Mouse (Mus musculus) liver, embryonic 14.5 days (tissue): Measurements from ENCODE around the gene Tk2. TPM values are rescaled to one million over a fixed set of nuclear protein-coding genes. Genes with fewer than 3 reads are reported as not detected.

Source experiments
- ATAC-seq: fragments of 200-750 bp; cut with Nextera tagmentation; 2 replicates; pipeline ENCODE4 v1.8.0; 2017; ENCODE audit warnings: moderate number of reproducible peaks, mild to moderate bottlenecking, moderate library complexity; ENCODE audit not compliant: insufficient read depth
- DNase-seq, 3 experiments: peaks; one replicate each; pipeline ENCODE4 v3.0.0-alpha.2; 2012 to 2013; ENCODE audit warnings: low read depth in 3 of 3, low spot score in 3 of 3
- H3K27ac ChIP-seq: fragments of 300-500 bp; sonication (generic); 2 replicates; pipeline ENCODE4 v1.5.1; 2014; ENCODE audit warnings: moderate library complexity, mild to moderate bottlenecking, control low read depth, inconsistent platforms
- H3K27me3 ChIP-seq: fragments of 300-500 bp; sonication (generic); 2 replicates; pipeline ENCODE4 v1.6.1; 2014; ENCODE audit warnings: mild to moderate bottlenecking, low read length, moderate library complexity; ENCODE audit not compliant: control insufficient read depth, insufficient read depth
- H3K36me3 ChIP-seq: fragments of 300-500 bp; sonication (generic); replicated peaks from 2 replicates; pipeline ENCODE4 v1.6.1; 2014; ENCODE audit warnings: low read depth; ENCODE audit not compliant: control insufficient read depth, insufficient read depth
- H3K4me1 ChIP-seq, 2 experiments: fragments of 200-500 bp in 1 of 2; fragments of 300-500 bp in 1 of 2; sonication (generic) in 1 of 2; replicated peaks; 2 replicates each; pipeline ENCODE4 v1.6.1; 2012 to 2014; ENCODE audit warnings: antibody characterized with exemption in 1 of 2, inconsistent platforms in 1 of 2, low read length in 1 of 2; ENCODE audit not compliant: control insufficient read depth in 2 of 2, insufficient read depth in 2 of 2
- H3K4me2 ChIP-seq: fragments of 300-500 bp; sonication (generic); 2 replicates; pipeline ENCODE4 v1.6.1; 2014; ENCODE audit warnings: low read depth, mild to moderate bottlenecking, control low read depth, moderate library complexity
- H3K4me3 ChIP-seq, 2 experiments: fragments of 200-500 bp in 1 of 2; fragments of 300-500 bp in 1 of 2; sonication (generic) in 1 of 2; 2 replicates each; pipeline ENCODE4 v1.5.1; 2012 to 2014; ENCODE audit warnings: low read depth in 2 of 2, low read length in 2 of 2, mild to moderate bottlenecking in 2 of 2, control low read depth in 1 of 2, inconsistent platforms in 1 of 2, moderate library complexity in 1 of 2; ENCODE audit not compliant: insufficient read depth in 1 of 2
- H3K9ac ChIP-seq: fragments of 300-500 bp; sonication (generic); replicated peaks from 2 replicates; pipeline ENCODE4 v1.6.1; 2014; ENCODE audit warnings: mild to moderate bottlenecking, control low read depth, moderate library complexity
- H3K9me3 ChIP-seq: fragments of 300-500 bp; sonication (generic); 2 replicates; pipeline ENCODE4 v1.6.1; 2016; ENCODE audit warnings: low read length, mixed read lengths; ENCODE audit not compliant: control insufficient read depth
- CTCF ChIP-seq: IDR thresholded peaks from 2 replicates; pipeline ENCODE4 v1.5.1; 2016; ENCODE audit warnings: antibody characterized with exemption, low read depth, control low read depth
- EP300 ChIP-seq: IDR thresholded peaks from 2 replicates; pipeline ENCODE4 v1.6.1; 2016; ENCODE audit warnings: antibody characterized with exemption, low read depth
- WGBS: fragments of 180-500 bp; shearing (Covaris S2); extraction: QIAGEN DNeasy Blood & Tissue Kit; methylation state at CpG from one replicate; pipeline ENCODE4 v1.1.7; 2014; ENCODE audit not compliant: insufficient replicate concordance; 5-methylcytosine and 5-hydroxymethylcytosine counted together
- polyA plus RNA-seq, 2 experiments: library from polyadenylated mRNA; depleted of rRNA in 1 of 2; stranded (reverse) in 1 of 2; unstranded in 1 of 2; fragments of >200 nt; fragmentation: Nextera tagmentation in 1 of 2; extraction: Ambion mirVana in 1 of 2; gene quantifications; 2 replicates each; pipeline versions ENCODE4 v1.2.1 to v1.2.3; 2012 to 2014

Gene Tk2
- polyA plus RNA-seq, 2 experiments, result 3.9 to 7.0 TPM

DNA sequence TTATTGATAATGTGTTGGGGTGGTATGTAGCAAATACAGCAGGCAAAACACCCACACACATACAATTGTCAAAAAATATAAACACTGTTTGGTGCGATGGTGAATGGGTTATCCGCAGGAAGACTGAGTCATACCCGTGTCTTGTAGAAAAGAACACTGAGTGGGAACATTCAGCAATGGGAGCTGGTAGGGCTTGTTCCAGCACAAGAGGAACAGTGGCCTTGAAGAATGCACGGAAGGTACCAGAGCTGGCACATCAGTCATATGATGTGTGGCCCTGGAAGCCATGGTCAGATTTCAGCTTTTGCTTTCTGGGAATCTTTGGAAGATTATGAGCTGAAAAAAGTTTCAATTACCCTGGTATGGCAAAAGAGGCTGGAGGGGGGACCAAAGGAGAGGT lies 61.5 kb downstream of the Tk2 start:
- DNase-seq, result no peak
- Histone ChIP-seq H3K4me2 (no peak overlapping the region), H3K27me3 (no peaks in the 10 kb centered on the region), H3K27ac (no peak overlapping the region), H3K4me1 (no peaks in the 10 kb centered on the region; a peak in 1 of 4 replicates), H3K4me3 (no peak overlapping the region), H3K36me3 (no peaks in the 10 kb centered on the region), H3K9me3 (no peaks in the 10 kb centered on the region), H3K9ac (no peak overlapping the region)
- 63% methylated on average over 4 of the region's 4 CpGs for WGBS
- ATAC-seq, result no peak
- TF ChIP-seq CTCF (no peak), EP300 (no peak)

- Histone ChIP-seq H3K9me3 (no peaks in the 10 kb centered on the region), H3K27me3 (no peaks in the 10 kb centered on the region), H3K9ac (no peak overlapping the region), H3K4me1 (no peaks in the 10 kb centered on the region), H3K4me2 (no peak overlapping the region), H3K4me3 (no peak overlapping the region), H3K36me3 (no peaks in the 10 kb centered on the region), H3K27ac (no peak overlapping the region)
- 38% methylated on average over 6 of the region's 6 CpGs for WGBS
- no peak for TF ChIP-seq EP300
- TF ChIP-seq CTCF, result no peak
- ATAC-seq, result no peak
- DNase-seq, result no peak
Measured at GRCm38 (mm10) chr8:104184905-104185304, 63.5 kb downstream of the Tk2 start.

DNA sequence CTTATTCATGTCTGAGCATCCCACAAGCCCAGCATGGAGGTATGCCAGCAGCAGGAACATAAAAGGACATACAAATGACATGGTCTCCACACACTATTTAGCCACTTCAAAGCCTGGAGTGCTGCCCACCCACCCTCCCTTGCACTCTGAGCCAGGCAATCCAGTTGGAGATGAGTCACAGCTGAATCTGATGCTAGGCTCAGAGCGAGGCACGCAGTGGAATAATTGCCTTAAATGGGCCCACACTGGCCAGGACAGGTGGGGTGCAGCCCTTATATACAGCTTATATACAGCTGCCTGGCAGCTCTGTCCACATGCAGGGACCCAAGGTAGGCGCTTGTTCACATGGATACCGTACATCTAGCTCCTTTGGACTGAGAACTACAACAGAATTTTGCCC lies 71.3 kb downstream of the Tk2 start:
- Histone ChIP-seq H3K9me3 (no peaks in the 10 kb centered on the region), H3K4me3 (no peak overlapping the region), H3K4me1 (no peaks in the 10 kb centered on the region), H3K36me3 (no peaks in the 10 kb centered on the region), H3K27me3 (peaks cover 6% of the 10 kb centered on the region), H3K9ac (no peak overlapping the region), H3K27ac (no peak overlapping the region), H3K4me2 (no peak overlapping the region)
- ATAC-seq (no peak), DNase-seq (no peak)
- WGBS, result 66% methylated on average over 4 of the region's 4 CpGs
- TF ChIP-seq EP300 (no peak), CTCF (no peak)

Other genes with a start within 250 kb of the Tk2 start
- gene Cdh5, start 146.9 kb downstream of the Tk2 start, polyA plus RNA-seq (2012; rRNA removed), result 11.3 and 11.6 TPM in 2 replicates
- gene Cdh5, start 146.9 kb downstream of the Tk2 start, polyA plus RNA-seq (2014; fragmentation: Nextera tagmentation; extraction: Ambion mirVana), result 7.3 and 8.5 TPM in 2 replicates
- gene Bean1, start 78.1 kb downstream of the Tk2 start, polyA plus RNA-seq (2012; rRNA removed), result 0.02 and 0.05 TPM in 2 replicates
- not detected in 2 replicates for gene Bean1, start 78.1 kb downstream of the Tk2 start, polyA plus RNA-seq (2014; fragmentation: Nextera tagmentation; extraction: Ambion mirVana)
- gene Cklf, start 2.3 kb upstream of the Tk2 start, polyA plus RNA-seq (2012; rRNA removed), result 10.2 and 13.6 TPM in 2 replicates
- gene Cklf, start 2.3 kb upstream of the Tk2 start, polyA plus RNA-seq (2014; fragmentation: Nextera tagmentation; extraction: Ambion mirVana), result 16.5 and 17.9 TPM in 2 replicates
- not detected in 2 replicates for gene Cmtm2a, start 44.6 kb upstream of the Tk2 start, polyA plus RNA-seq (2012; rRNA removed)
- not detected in 2 replicates for gene Cmtm2a, start 44.6 kb upstream of the Tk2 start, polyA plus RNA-seq (2014; fragmentation: Nextera tagmentation; extraction: Ambion mirVana)
- not detected in 2 replicates for gene Gm45711, start 61.5 kb upstream of the Tk2 start, polyA plus RNA-seq (2012; rRNA removed)
- not detected in 2 replicates for gene Gm45711, start 61.5 kb upstream of the Tk2 start, polyA plus RNA-seq (2014; fragmentation: Nextera tagmentation; extraction: Ambion mirVana)
- not detected in 2 replicates for gene Cmtm1, start 61.6 kb upstream of the Tk2 start, polyA plus RNA-seq (2012; rRNA removed)
- not detected in 2 replicates for gene Cmtm1, start 61.6 kb upstream of the Tk2 start, polyA plus RNA-seq (2014; fragmentation: Nextera tagmentation; extraction: Ambion mirVana)
- not detected in 2 replicates for gene Gm11020, start 73.0 kb upstream of the Tk2 start, polyA plus RNA-seq (2012; rRNA removed)
- not detected in 2 replicates for gene Gm11020, start 73.0 kb upstream of the Tk2 start, polyA plus RNA-seq (2014; fragmentation: Nextera tagmentation; extraction: Ambion mirVana)
- gene Cmtm2b, start 73.7 kb upstream of the Tk2 start, polyA plus RNA-seq (2012; rRNA removed), result not detected in 2 replicates
- gene Cmtm2b, start 73.7 kb upstream of the Tk2 start, polyA plus RNA-seq (2014; fragmentation: Nextera tagmentation; extraction: Ambion mirVana), result not detected in 2 replicates
- gene Cmtm3, start 90.9 kb upstream of the Tk2 start, polyA plus RNA-seq (2012; rRNA removed), result 14.0 and 14.3 TPM in 2 replicates
- 14.1 and 14.6 TPM in 2 replicates for gene Cmtm3, start 90.9 kb upstream of the Tk2 start, polyA plus RNA-seq (2014; fragmentation: Nextera tagmentation; extraction: Ambion mirVana)
- 1.7 TPM in 2 replicates for gene Cmtm4, start 147.2 kb upstream of the Tk2 start, polyA plus RNA-seq (2012; rRNA removed)
- 0.44 and 0.54 TPM in 2 replicates for gene Cmtm4, start 147.2 kb upstream of the Tk2 start, polyA plus RNA-seq (2014; fragmentation: Nextera tagmentation; extraction: Ambion mirVana)
- 5.8 and 9.4 TPM in 2 replicates for gene Dync1li2, start 194.5 kb upstream of the Tk2 start, polyA plus RNA-seq (2012; rRNA removed)
- 8.2 and 9.8 TPM in 2 replicates for gene Dync1li2, start 194.5 kb upstream of the Tk2 start, polyA plus RNA-seq (2014; fragmentation: Nextera tagmentation; extraction: Ambion mirVana)